Mouse (Mus musculus) liver, adult 2 months (tissue): ENCODE measurements around the gene Fam171a1.

Experiments used
- CTCF ChIP-seq: fragments of 200-500 bp; IDR thresholded peaks from 2 replicates; pipeline ENCODE4 v1.5.1; 2011; ENCODE audit warnings: low read depth, low read length, control low read depth
- POLR2A ChIP-seq: fragments of 200-500 bp; IDR thresholded peaks from 2 replicates; pipeline ENCODE4 v1.6.1; 2011; ENCODE audit warnings: low read length, control low read depth; ENCODE audit not compliant: insufficient read depth; ENCODE audit errors: extremely low read depth

DNA sequence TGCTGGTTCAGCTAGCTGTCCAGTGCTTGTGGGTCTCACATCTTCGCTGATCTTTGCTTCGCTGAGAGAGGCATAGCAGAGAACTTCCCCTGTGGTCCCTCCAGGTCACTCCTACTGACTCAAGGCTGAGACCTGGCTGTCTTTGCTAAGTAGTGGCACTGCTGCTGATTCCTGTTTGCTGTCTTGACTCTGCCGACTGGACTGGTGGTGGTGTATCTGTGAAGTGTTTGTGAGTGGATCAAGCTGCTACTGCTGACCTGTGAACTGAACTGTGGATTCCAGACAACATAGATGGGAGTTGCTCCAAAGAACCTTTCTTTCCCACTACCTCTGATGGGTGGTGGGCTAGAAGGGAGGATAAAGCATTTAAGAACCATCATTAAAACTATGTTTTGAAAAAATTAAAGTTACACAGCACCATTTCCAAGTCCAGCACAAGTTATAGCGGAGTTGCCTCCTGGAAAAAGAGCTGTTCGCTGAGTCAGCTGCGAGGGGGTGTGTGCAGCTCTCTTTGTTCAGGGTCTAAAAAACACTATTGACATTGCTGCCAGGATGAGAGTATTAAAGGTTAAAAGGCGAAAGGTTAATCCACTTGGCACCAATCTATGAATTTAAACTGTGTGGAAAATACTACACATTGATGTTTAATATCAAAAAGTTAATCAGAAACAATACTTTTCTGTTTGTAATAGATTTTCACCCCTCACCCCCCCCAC is 52.0 kb downstream of the Fam171a1 start:
- TF ChIP-seq POLR2A (no peak), CTCF (no peak)
